Comparison of ENCODE assay signal across 16 mouse cellular contexts in the genomic region with DNA sequence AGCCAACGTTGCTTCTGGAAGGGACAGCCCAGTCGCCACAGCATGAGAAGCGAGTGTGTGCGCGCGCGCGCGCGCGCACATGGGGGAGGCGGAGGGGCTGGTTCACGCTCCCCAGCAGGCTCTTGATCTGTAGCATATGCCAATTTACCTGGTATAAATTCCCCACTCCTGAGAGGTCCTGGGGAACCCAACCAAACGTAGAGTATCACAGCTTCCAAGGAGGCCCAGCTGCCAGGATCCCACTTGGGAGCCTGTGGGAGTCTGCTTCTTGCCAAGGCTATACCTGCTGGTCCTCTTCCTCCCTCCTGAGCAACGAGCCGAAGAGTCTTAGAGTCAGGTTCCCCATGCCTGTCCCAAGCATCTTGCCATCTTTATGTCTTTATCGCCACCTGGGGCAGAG.
"Had no signal": no experiment of that assay in that cellular context is flagged by ENCODE, and none has a peak within 500 bp of the region (broad histone marks: within the 10 kb centered on the region; RNA-seq: fewer than 3 reads in every experiment).

No protein-coding gene starts in this region.

- H3K4me1 ChIP-seq: liver, embryonic 12.5 days; megakaryocyte, embryonic 14.5 days; stomach, embryonic 15.5 days had no signal

- DNase-seq: kidney, postnatal 10 days; kidney, postnatal 4 days; lung, embryonic 14.5 days; lung, postnatal 10 days; lung, postnatal 4 days; right cerebral cortex, postnatal 4 days; spleen, adult 18-20 months; thymus, adult 2 months; thymus, postnatal 25 days had no signal

- H3K36me3 ChIP-seq: limb, embryonic 15.5 days; liver, embryonic 12.5 days; midbrain, embryonic 15.5 days; neural tube, embryonic 12.5 days; stomach, embryonic 15.5 days had no signal

- H3K9me3 ChIP-seq: limb, embryonic 15.5 days; liver, embryonic 12.5 days; midbrain, embryonic 15.5 days; neural tube, embryonic 12.5 days; stomach, embryonic 15.5 days had no signal

- H3K4me3 ChIP-seq: layer of hippocampus, adult 2 months; limb, embryonic 15.5 days; liver, embryonic 12.5 days; megakaryocyte, embryonic 14.5 days; midbrain, embryonic 15.5 days; neural tube, embryonic 12.5 days; stomach, embryonic 15.5 days had no signal

- H3K27ac ChIP-seq: layer of hippocampus, adult 2 months; limb, embryonic 15.5 days; liver, embryonic 12.5 days; midbrain, embryonic 15.5 days; neural tube, embryonic 12.5 days; stomach, embryonic 15.5 days had no signal

- H3K27me3 ChIP-seq: liver, embryonic 12.5 days; midbrain, embryonic 15.5 days; neural tube, embryonic 12.5 days had no signal
